Mouse (Mus musculus): ENCODE data around the gene Fzd2. TPM values are rescaled to one million over a fixed set of nuclear protein-coding genes. Genes with fewer than 3 reads are reported as not detected.
"Not testable (repeated sequence)": the region's sequence is repeated elsewhere in the genome, so short reads cannot be mapped to it uniquely, and the experiment has no call there.

Gene Fzd2
- 12.0 and 13.5 TPM in 2 replicates for polyA plus RNA-seq (2015; fragmentation: Nextera tagmentation; extraction: Ambion mirVana)

- Histone ChIP-seq H3K9ac (replicated peaks; ENCODE audit: low read depth, low read length) (peak within 1 kb of the TSS; percentile 80), H3K4me2 (ENCODE audit: low read length) (peak within 1 kb of the TSS; percentile 71), H3K27me3 (replicated peaks; ENCODE audit: control insufficient read depth, insufficient read depth, low read length) (no peaks in the 10 kb centered on the region), H3K9me3 (ENCODE audit: control insufficient read depth, low read length) (no peaks in the 10 kb centered on the region), H3K36me3 (ENCODE audit: control insufficient read depth, insufficient read depth) (no peaks in the 10 kb centered on the region), H3K4me3 (replicated peaks; ENCODE audit: low read length) (peak within 1 kb of the TSS; percentile 73), H3K4me1 (replicated peaks; ENCODE audit: control insufficient read depth, insufficient read depth, low read length) (peaks cover 18% of the 10 kb centered on the region), H3K27ac (ENCODE audit: low read length) (peak within 1 kb of the TSS; percentile 96)
- WGBS, result under 1% methylated on average over 27 of the region's 31 CpGs
- ATAC-seq, result peak; percentile 93
Observed at GRCm38 (mm10) chr11:102604010-102604584, at the start of gene Fzd2. Gene Fzd2 (plus strand): TSS chr11:102604396.

DNA sequence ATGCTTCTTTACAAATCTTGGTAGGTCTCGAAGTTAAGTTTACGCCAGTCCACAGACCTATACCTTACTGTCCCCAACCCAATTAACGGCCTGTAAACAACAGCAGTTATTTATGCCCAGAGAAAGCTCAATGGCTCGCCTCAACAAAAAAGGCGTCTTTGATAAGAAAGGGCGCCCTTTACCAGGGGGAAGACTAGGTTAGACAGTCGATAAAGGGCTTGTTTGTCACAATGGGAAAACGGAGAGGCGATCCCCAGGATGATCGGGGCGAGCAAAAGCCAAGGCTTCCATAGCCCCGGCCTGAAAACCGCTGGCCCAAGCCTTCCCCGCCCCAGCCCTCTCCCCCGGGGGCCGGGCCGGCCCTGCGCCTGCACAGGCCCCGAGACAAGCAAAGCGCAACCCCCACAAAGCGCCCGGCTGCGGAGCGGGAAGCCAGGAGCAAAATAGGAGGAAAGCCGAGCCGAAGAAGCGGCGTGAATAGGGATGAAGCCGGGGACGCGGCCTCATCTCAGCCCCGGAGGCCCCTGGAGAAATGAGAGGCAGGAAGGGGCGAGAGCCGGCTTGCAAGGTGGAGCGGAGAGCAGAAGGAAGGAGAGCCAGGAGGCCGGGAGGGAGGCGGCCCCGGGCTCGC, 48.7 kb upstream of the Fzd2 start:
- ATAC-seq, result peak; percentile 45
- Histone ChIP-seq H3K4me1 (replicated peaks; ENCODE audit: control insufficient read depth, insufficient read depth, low read length) (peaks cover 25% of the 10 kb centered on the region), H3K27me3 (replicated peaks; ENCODE audit: control insufficient read depth, insufficient read depth, low read length) (no peaks in the 10 kb centered on the region), H3K9me3 (ENCODE audit: control insufficient read depth, low read length) (no peaks in the 10 kb centered on the region), H3K4me3 (replicated peaks; ENCODE audit: low read length) (peak overlapping the region; percentile 62), H3K4me2 (ENCODE audit: low read length) (peak overlapping the region; percentile 92), H3K27ac (ENCODE audit: low read length) (peak overlapping the region; percentile 96), H3K36me3 (ENCODE audit: control insufficient read depth, insufficient read depth) (no peaks in the 10 kb centered on the region), H3K9ac (replicated peaks; ENCODE audit: low read depth, low read length) (peak overlapping the region; percentile 95)
- under 1% methylated on average over 39 of the region's 39 CpGs for WGBS

GRCm38 (mm10) chr11:102556031-102556715, 48.0 kb upstream of the Fzd2 start, which contains the start of gene Gpatch8:
Gene Gpatch8 (minus strand): TSS chr11:102556392.
- Histone ChIP-seq H3K9me3 (ENCODE audit: control insufficient read depth, low read length) (no peaks in the 10 kb centered on the region), H3K4me3 (replicated peaks; ENCODE audit: low read length) (peak within 1 kb of the TSS; percentile 62), H3K9ac (replicated peaks; ENCODE audit: low read depth, low read length) (peak within 1 kb of the TSS; percentile 95), H3K27ac (ENCODE audit: low read length) (peak within 1 kb of the TSS; percentile 96), H3K4me1 (replicated peaks; ENCODE audit: control insufficient read depth, insufficient read depth, low read length) (peaks cover 24% of the 10 kb centered on the region), H3K27me3 (replicated peaks; ENCODE audit: control insufficient read depth, insufficient read depth, low read length) (no peaks in the 10 kb centered on the region), H3K4me2 (ENCODE audit: low read length) (peak within 1 kb of the TSS; percentile 92), H3K36me3 (ENCODE audit: control insufficient read depth, insufficient read depth) (no peaks in the 10 kb centered on the region)
- ATAC-seq, result peak; percentile 96
- under 1% methylated on average over 46 of the region's 55 CpGs for WGBS

DNA sequence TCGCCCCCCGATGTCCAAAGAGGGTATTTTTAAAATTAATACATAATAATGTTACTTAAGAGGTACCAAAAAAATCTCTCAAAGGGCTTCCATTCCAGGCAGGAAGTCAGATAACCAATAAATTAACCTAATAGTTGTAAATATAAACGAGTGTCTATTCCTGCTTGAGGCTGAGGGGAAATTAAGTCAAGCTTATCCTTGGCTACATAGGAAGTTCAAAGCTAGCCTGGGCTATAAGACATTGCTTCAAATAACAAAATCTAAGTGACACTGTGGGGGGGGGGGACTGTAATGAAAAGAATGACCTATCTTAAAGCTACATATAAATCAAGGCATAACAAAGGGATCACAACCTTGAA, 47.5 kb upstream of the Fzd2 start:
- Histone ChIP-seq H3K36me3 (ENCODE audit: control insufficient read depth, insufficient read depth) (no peaks in the 10 kb centered on the region), H3K4me3 (replicated peaks; ENCODE audit: low read length) (no peak overlapping the region; the same call in 1 of the 2 replicates), H3K27ac (ENCODE audit: low read length) (no peak overlapping the region), H3K9ac (replicated peaks; ENCODE audit: low read depth, low read length) (no peak overlapping the region), H3K27me3 (replicated peaks; ENCODE audit: control insufficient read depth, insufficient read depth, low read length) (no peaks in the 10 kb centered on the region), H3K4me2 (ENCODE audit: low read length) (peak overlapping the region; percentile 49), H3K4me1 (replicated peaks; ENCODE audit: control insufficient read depth, insufficient read depth, low read length) (peaks cover 23% of the 10 kb centered on the region), H3K9me3 (ENCODE audit: control insufficient read depth, low read length) (no peaks in the 10 kb centered on the region)
- ATAC-seq, result no peak
- WGBS, result 22% methylated on average over 3 of the region's 3 CpGs

DNA sequence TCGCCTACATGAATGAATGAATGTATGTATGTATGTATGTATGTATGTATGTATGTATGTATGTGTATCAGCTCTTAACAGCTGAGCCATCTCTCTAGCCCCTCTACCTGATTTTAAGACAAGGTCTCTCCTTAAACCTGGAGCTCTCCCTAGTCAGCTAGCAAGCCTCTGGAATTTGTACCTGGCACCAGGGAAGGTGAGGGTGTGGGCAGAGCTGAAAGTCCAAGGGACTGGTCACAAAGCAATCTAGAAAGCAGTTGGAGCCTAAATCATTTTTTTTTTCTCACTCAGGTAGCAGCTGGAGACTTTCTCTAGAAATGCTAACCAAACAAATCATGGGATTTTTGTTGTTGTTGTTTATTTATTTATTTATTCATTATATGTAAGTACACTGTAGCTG, 46.8 kb upstream of the Fzd2 start:
- Histone ChIP-seq H3K4me3 (replicated peaks; ENCODE audit: low read length) (no peak overlapping the region), H3K4me2 (ENCODE audit: low read length) (no peak overlapping the region), H3K9ac (replicated peaks; ENCODE audit: low read depth, low read length) (no peak overlapping the region), H3K27me3 (replicated peaks; ENCODE audit: control insufficient read depth, insufficient read depth, low read length) (no peaks in the 10 kb centered on the region), H3K9me3 (ENCODE audit: control insufficient read depth, low read length) (no peaks in the 10 kb centered on the region), H3K27ac (ENCODE audit: low read length) (no peak overlapping the region), H3K36me3 (ENCODE audit: control insufficient read depth, insufficient read depth) (no peaks in the 10 kb centered on the region), H3K4me1 (replicated peaks; ENCODE audit: control insufficient read depth, insufficient read depth, low read length) (peaks cover 19% of the 10 kb centered on the region)
- ATAC-seq, result no peak
- 100% methylated on average over 1 of the region's 1 CpGs for WGBS

DNA sequence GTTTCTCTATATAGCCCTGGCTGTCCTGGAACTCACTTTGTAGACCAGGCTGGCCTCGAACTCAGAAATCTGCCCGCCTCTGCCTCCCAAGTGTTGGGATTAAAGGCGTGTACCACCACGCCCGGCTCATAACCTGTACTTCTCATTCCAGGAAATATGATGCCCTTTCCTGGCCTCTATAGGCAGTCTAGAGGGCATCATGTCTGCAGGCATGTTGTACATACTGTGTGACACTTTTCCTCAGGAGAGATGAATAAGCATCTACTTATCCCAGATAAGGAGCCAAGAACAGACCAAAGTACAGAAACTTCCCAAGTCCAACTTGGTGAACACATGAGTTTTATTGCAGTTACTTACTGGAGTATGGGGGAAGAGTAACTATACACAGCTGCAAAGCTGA, 45.5 kb upstream of the Fzd2 start:
- H3K27ac ChIP-seq (ENCODE audit: low read length), result no peak overlapping the region
- H3K9me3 ChIP-seq (ENCODE audit: control insufficient read depth, low read length), result no peaks in the 10 kb centered on the region
- ATAC-seq, result no peak
- no peak overlapping the region for H3K4me3 ChIP-seq (replicated peaks; ENCODE audit: low read length)
- 90% methylated on average over 4 of the region's 5 CpGs for WGBS
- H3K27me3 ChIP-seq (replicated peaks; ENCODE audit: control insufficient read depth, insufficient read depth, low read length), result no peaks in the 10 kb centered on the region
- H3K9ac ChIP-seq (replicated peaks; ENCODE audit: low read depth, low read length), result no peak overlapping the region
- no peaks in the 10 kb centered on the region for H3K36me3 ChIP-seq (ENCODE audit: control insufficient read depth, insufficient read depth)
- H3K4me1 ChIP-seq (replicated peaks; ENCODE audit: control insufficient read depth, insufficient read depth, low read length), result peaks cover 14% of the 10 kb centered on the region
- no peak overlapping the region for H3K4me2 ChIP-seq (ENCODE audit: low read length)

GRCm38 (mm10) chr11:102564952-102565671, 39.1 kb upstream of the Fzd2 start:
- H3K9me3 ChIP-seq (ENCODE audit: control insufficient read depth, low read length); H3K4me1 ChIP-seq (replicated peaks; ENCODE audit: control insufficient read depth, insufficient read depth, low read length); H3K4me3 ChIP-seq (replicated peaks; ENCODE audit: low read length); H3K4me2 ChIP-seq (ENCODE audit: low read length); H3K36me3 ChIP-seq (ENCODE audit: control insufficient read depth, insufficient read depth); H3K27ac ChIP-seq (ENCODE audit: low read length); ATAC-seq; H3K9ac ChIP-seq (replicated peaks; ENCODE audit: low read depth, low read length); H3K27me3 ChIP-seq (replicated peaks; ENCODE audit: control insufficient read depth, insufficient read depth, low read length): not testable (repeated sequence)
- 85% methylated on average over 14 of the region's 14 CpGs for WGBS

DNA sequence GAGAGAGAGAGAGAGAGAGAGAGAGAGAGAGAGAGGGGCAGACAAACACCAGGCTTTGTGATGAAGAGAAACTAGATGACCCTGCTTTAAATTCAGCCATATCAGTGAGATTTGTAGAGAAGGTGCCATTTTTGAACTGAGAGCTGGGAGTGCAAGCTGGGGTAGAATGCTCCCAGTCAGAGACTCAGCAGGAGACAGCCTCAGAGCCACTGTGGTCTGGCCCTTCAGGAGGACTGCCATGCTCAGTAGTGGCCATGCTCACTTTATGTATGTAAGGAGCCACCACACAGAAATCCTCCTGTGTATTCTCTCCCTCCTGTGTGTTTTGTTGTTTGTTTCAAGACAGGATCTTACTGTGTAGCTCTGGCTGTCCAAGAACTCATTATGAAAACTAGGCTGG, 38.5 kb upstream of the Fzd2 start:
- H3K27me3 ChIP-seq (replicated peaks; ENCODE audit: control insufficient read depth, insufficient read depth, low read length), result no peaks in the 10 kb centered on the region
- H3K4me1 ChIP-seq (replicated peaks; ENCODE audit: control insufficient read depth, insufficient read depth, low read length), result no peaks in the 10 kb centered on the region
- no peak for ATAC-seq
- no peak overlapping the region for H3K9ac ChIP-seq (replicated peaks; ENCODE audit: low read depth, low read length)
- no peak overlapping the region for H3K27ac ChIP-seq (ENCODE audit: low read length)
- no peaks in the 10 kb centered on the region for H3K36me3 ChIP-seq (ENCODE audit: control insufficient read depth, insufficient read depth)
- no peaks in the 10 kb centered on the region for H3K9me3 ChIP-seq (ENCODE audit: control insufficient read depth, low read length)
- no peak overlapping the region for H3K4me2 ChIP-seq (ENCODE audit: low read length)
- no peak overlapping the region for H3K4me3 ChIP-seq (replicated peaks; ENCODE audit: low read length)

- Histone ChIP-seq H3K27me3 (replicated peaks; ENCODE audit: control insufficient read depth, insufficient read depth, low read length) (no peaks in the 10 kb centered on the region), H3K9ac (replicated peaks; ENCODE audit: low read depth, low read length) (no peak overlapping the region), H3K4me3 (replicated peaks; ENCODE audit: low read length) (no peak overlapping the region), H3K36me3 (ENCODE audit: control insufficient read depth, insufficient read depth) (no peaks in the 10 kb centered on the region), H3K4me2 (ENCODE audit: low read length) (no peak overlapping the region), H3K27ac (ENCODE audit: low read length) (no peak overlapping the region), H3K4me1 (replicated peaks; ENCODE audit: control insufficient read depth, insufficient read depth, low read length) (no peaks in the 10 kb centered on the region), H3K9me3 (ENCODE audit: control insufficient read depth, low read length) (no peaks in the 10 kb centered on the region)
- ATAC-seq, result no peak
- 96% methylated on average over 1 of the region's 1 CpGs for WGBS
Observed at GRCm38 (mm10) chr11:102566290-102566689, 37.9 kb upstream of the Fzd2 start.
